Mouse (Mus musculus) olfactory bulb, adult 2 months (tissue): ENCODE measurements around the gene Galk1.

Experiments used
- CTCF ChIP-seq: fragments of 200-500 bp; IDR thresholded peaks from 2 replicates; pipeline ENCODE4 v1.5.1; 2012; ENCODE audit warnings: low read depth, mild to moderate bottlenecking, low read length, moderate library complexity; ENCODE audit not compliant: insufficient read depth
- POLR2A ChIP-seq: fragments of 200-500 bp; IDR thresholded peaks from 2 replicates; pipeline ENCODE4 v1.6.1; 2012; ENCODE audit warnings: mild to moderate bottlenecking, low read depth, low read length, moderate library complexity; ENCODE audit not compliant: insufficient read depth

DNA sequence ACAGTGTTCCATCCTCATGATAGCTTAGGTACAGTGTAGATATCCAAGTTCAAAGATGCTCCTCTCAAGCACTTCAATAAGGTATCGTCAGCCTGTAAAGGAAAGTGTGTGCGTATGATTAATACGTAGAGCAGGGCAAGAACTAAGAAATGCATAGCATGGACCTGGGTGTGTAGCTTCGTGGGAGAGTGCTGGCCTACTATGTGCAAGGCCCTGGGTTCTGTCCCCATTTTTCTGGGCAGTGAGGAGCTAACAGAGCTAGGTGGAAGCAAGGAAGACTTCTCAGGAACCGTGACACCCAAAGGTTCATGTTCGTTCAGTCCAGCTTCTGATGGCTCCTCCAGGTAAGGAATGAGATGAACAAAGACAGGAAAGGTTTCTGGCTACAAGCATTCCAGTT is 32.7 kb upstream of the Galk1 start:
- TF ChIP-seq POLR2A = no peak
- TF ChIP-seq CTCF = no peak
